Mouse (Mus musculus) ES-E14 (cell line): ENCODE data around the gene Lrrc56. TPM values are rescaled to one million over a fixed set of nuclear protein-coding genes. Genes with fewer than 3 reads are reported as not detected.

Experiments
- DNase-seq: peaks from one replicate; pipeline ENCODE4 v3.0.0-alpha.2; 2013; ENCODE audit warnings: low read depth, low spot score
- H3K27ac ChIP-seq: 2 replicates; pipeline ENCODE4 v1.5.1; 2012; ENCODE audit warnings: low read depth, mild to moderate bottlenecking, low read length, moderate library complexity, mixed read lengths; ENCODE audit not compliant: poor library complexity, insufficient read depth, severe bottlenecking
- H3K36me3 ChIP-seq: 2 replicates; pipeline ENCODE4 v1.6.1; 2012; ENCODE audit warnings: mild to moderate bottlenecking, low read length, moderate library complexity, mixed read lengths; ENCODE audit not compliant: control insufficient read depth, poor library complexity, insufficient read depth, severe bottlenecking
- H3K4me1 ChIP-seq, 2 experiments: fragments of 150-350 bp in 1 of 2; sonication (generic) in 1 of 2; 2 replicates each; pipeline ENCODE4 v1.6.1; 2012; ENCODE audit warnings: low read length in 2 of 2, mild to moderate bottlenecking in 1 of 2, mixed read lengths in 1 of 2; ENCODE audit not compliant: control insufficient read depth in 2 of 2, insufficient read depth in 2 of 2, poor library complexity in 1 of 2
- H3K4me3 ChIP-seq, 2 experiments: fragments of 150-350 bp in 1 of 2; sonication (generic) in 1 of 2; 2 replicates each; pipeline ENCODE4 v1.5.1; 2012; ENCODE audit warnings: low read length in 2 of 2, low read depth in 1 of 2, mild to moderate bottlenecking in 1 of 2, mixed read lengths in 1 of 2; ENCODE audit not compliant: insufficient read depth in 1 of 2, poor library complexity in 1 of 2, severe bottlenecking in 1 of 2
- H3K9ac ChIP-seq: 2 replicates; pipeline ENCODE4 v1.6.1; 2012; ENCODE audit warnings: low read depth, mild to moderate bottlenecking, low read length, mixed read lengths; ENCODE audit not compliant: poor library complexity, insufficient read depth, severe bottlenecking
- H3K9me3 ChIP-seq: fragments of 150-350 bp; sonication (generic); 2 replicates; pipeline ENCODE4 v1.6.1; 2012; ENCODE audit warnings: low read depth, mild to moderate bottlenecking, low read length; ENCODE audit not compliant: control insufficient read depth, insufficient read depth
- CHD2 ChIP-seq: IDR thresholded peaks from 2 replicates; pipeline ENCODE4 v1.6.1; 2014; ENCODE audit warnings: mild to moderate bottlenecking, low read depth, low read length, inconsistent platforms
- HCFC1 ChIP-seq: IDR thresholded peaks from 2 replicates; pipeline ENCODE4 v1.6.1; 2012; ENCODE audit warnings: low read length, inconsistent platforms, borderline replicate concordance; ENCODE audit not compliant: insufficient read depth
- MAFK ChIP-seq: IDR thresholded peaks from 2 replicates; pipeline ENCODE4 v1.6.1; 2014; ENCODE audit warnings: mild to moderate bottlenecking, low read depth, low read length, inconsistent platforms; ENCODE audit not compliant: insufficient read depth
- ZC3H11A ChIP-seq: IDR thresholded peaks from 2 replicates; pipeline ENCODE4 v1.6.1; 2012; ENCODE audit warnings: low read depth, mild to moderate bottlenecking, inconsistent platforms, low read length, borderline replicate concordance
- ZNF384 ChIP-seq: IDR thresholded peaks from 2 replicates; pipeline ENCODE4 v1.6.1; 2012; ENCODE audit warnings: low read depth, low read length, inconsistent platforms
- in situ Hi-C, 2 experiments: fragments of 600-800 bp; cut with MboI; formaldehyde crosslinking; loops; one replicate each; pipeline ENCODE4 v1.15.1; 2025; ENCODE audit warnings: low sequenced_read_pairs in 2 of 2, inconsistent platforms in 1 of 2; ENCODE audit not compliant: unreplicated experiment in 2 of 2
- total RNA-seq: library from RNA; depleted of rRNA; stranded (reverse); fragments of 300-350 nt; gene quantifications from 2 replicates; pipeline ENCODE4 v1.2.3, GENCODE M21; 2012

Lrrc56 gene
- total RNA-seq, 1 experiment, result 3.3 TPM

GRCm38 (mm10) chr7:141148639-141149038, 45.3 kb upstream of the Lrrc56 start:
- peaks cover 44% of the 10 kb centered on the region for H3K36me3 ChIP-seq
- peak; percentile 85 for DNase-seq
- no peak overlapping the region for H3K9ac ChIP-seq
- in situ Hi-C loops, result no loop called here
- H3K27ac ChIP-seq, result peak overlapping the region; percentile 98
- peak overlapping the region in 1 of 2 experiments; percentile 10; a peak in 1 of 4 replicates for H3K4me3 ChIP-seq
- no peaks in the 10 kb centered on the region for H3K9me3 ChIP-seq
- H3K4me1 ChIP-seq, result peaks cover 14 to 16% of the 10 kb centered on the region in 2 experiments; a peak in 3 of 4 replicates
- TF ChIP-seq ZC3H11A, result no peak
- no peak for TF ChIP-seq MAFK
- TF ChIP-seq HCFC1, result no peak
- TF ChIP-seq CHD2, result no peak
- no peak for TF ChIP-seq ZNF384

- Histone ChIP-seq H3K27ac (no peak overlapping the region), H3K9ac (no peak overlapping the region), H3K4me1 (peaks cover 0 to 2% of the 10 kb centered on the region in 2 experiments; a peak in 1 of 4 replicates), H3K9me3 (no peaks in the 10 kb centered on the region), H3K36me3 (peaks cover 56% of the 10 kb centered on the region), H3K4me3 (no peak overlapping the region)
- DNase-seq, result no peak
- TF ChIP-seq ZNF384 (no peak), ZC3H11A (no peak), MAFK (no peak), CHD2 (no peak), HCFC1 (no peak)
- in situ Hi-C loops, result no loop called here
These were observed 38.6 kb upstream of the Lrrc56 start for GRCm38 (mm10) chr7:141155362-141155761.

DNA sequence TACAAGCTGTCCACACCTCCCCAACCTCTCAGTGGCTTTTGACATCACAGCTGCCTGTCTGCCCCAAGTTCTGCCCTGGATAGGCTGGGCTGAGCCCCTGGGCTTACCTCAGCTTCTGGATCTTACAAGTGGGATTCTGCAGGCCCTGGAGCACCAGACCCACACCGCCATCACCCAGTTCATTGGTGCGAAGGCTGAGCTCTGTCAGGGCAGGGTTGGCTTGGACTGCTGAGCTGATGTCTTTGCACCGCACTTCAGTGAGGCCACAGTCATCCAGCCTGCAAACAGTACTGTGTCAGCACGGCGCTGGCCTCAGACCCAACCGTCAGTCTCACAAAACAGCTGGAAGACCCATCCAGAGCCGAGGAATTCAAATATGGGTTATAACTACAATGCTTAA, 29.6 kb upstream of the Lrrc56 start:
- peaks cover 18% of the 10 kb centered on the region; the same call in 1 of the 2 replicates for H3K36me3 ChIP-seq
- H3K9me3 ChIP-seq, result no peaks in the 10 kb centered on the region
- H3K27ac ChIP-seq, result no peak overlapping the region
- TF ChIP-seq ZC3H11A (no peak), ZNF384 (no peak)
- in situ Hi-C loops, result no loop called here
- H3K4me1 ChIP-seq, result peaks cover 3 to 7% of the 10 kb centered on the region in 2 experiments; a peak in 2 of 4 replicates
- DNase-seq, result no peak
- no peak overlapping the region for H3K4me3 ChIP-seq
- H3K9ac ChIP-seq, result no peak overlapping the region

DNA sequence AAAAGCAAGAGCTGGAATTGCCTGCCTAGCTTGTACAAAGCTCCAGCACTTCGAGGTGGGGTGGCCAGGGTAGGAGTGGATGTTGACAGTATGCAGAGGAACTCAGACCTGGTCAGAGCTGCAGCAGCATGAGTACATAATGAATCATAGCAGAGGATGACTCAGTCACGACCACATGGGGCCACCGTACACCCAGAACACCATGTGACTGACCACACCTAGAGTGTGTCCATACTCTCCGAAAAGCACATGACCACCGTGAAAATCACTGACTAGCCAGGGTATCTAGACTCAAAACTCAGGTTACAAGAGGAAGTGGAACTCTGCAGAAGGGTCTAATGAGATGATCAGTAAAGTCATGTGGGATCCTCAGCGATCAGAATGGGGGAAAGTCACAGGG, 29.1 kb upstream of the Lrrc56 start:
- Histone ChIP-seq H3K27ac (no peak overlapping the region), H3K4me3 (no peak overlapping the region), H3K9me3 (no peaks in the 10 kb centered on the region), H3K9ac (no peak overlapping the region), H3K4me1 (peaks cover 3 to 7% of the 10 kb centered on the region in 2 experiments; a peak in 2 of 4 replicates), H3K36me3 (peaks cover 18% of the 10 kb centered on the region; the same call in 1 of the 2 replicates)
- DNase-seq, result no peak
- no peak for TF ChIP-seq CHD2
- TF ChIP-seq MAFK, result no peak
- TF ChIP-seq ZNF384, result no peak
- TF ChIP-seq ZC3H11A, result no peak
- no peak for TF ChIP-seq HCFC1
- in situ Hi-C loops, result no loop called here

DNA sequence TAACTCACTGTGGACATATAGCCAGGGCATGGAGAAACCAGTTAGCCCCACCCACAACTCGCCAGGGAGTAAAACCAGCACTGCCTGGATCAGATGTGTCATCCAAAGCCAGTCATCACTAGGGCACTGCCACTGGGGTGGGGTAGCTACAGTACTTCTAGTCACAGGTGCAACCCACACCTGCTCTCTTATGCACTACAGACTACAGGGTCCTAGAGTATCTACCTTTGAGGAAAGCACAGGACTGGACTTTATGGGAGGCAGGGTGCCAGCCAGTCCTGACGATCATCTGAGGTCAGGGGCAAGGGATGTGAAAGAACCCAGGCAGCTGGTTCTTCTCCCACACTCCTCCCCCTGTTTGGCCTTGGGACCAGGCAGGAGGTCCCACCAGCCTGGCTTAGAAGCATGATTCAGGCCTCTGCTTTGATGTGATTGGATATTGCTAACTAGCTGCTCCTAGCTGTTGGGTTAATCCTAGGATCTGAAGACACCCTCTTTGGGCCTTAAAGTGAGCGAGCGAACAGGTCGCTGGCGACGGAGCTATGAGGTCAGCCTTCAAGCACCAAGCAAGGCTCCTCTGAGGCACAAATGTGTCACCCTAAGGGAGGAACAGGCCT, 25.9 kb upstream of the Lrrc56 start:
- Histone ChIP-seq H3K4me1 (peaks cover 3 to 7% of the 10 kb centered on the region in 2 experiments; a peak in 2 of 4 replicates), H3K4me3 (peak overlapping the region; percentile 58 to 63), H3K9ac (peak overlapping the region; percentile 67), H3K9me3 (no peaks in the 10 kb centered on the region), H3K27ac (no peak overlapping the region), H3K36me3 (peaks cover 8% of the 10 kb centered on the region; the same call in 1 of the 2 replicates)
- no peak for TF ChIP-seq CHD2
- no peak for DNase-seq
- in situ Hi-C loops, result no loop called here
